Mouse (Mus musculus) liver, postnatal 0 days (tissue): Measurements from ENCODE around the gene Olfr194. TPM values are rescaled to one million over a fixed set of nuclear protein-coding genes. Genes with fewer than 3 reads are reported as not detected.
"Not testable (repeated sequence)": the region's sequence is repeated elsewhere in the genome, so short reads cannot be mapped to it uniquely, and the experiment has no call there.

Experiments
- ATAC-seq: fragments of 200-750 bp; cut with Nextera tagmentation; 2 replicates; pipeline ENCODE4 v1.8.0; 2017; ENCODE audit warnings: mild to moderate bottlenecking, moderate library complexity
- DNase-seq: peaks from one replicate; pipeline ENCODE4 v3.0.0-alpha.2; 2016
- H3K27ac ChIP-seq: fragments of 300-500 bp; sonication (generic); 2 replicates; pipeline ENCODE4 v1.5.1; 2014; ENCODE audit warnings: antibody characterized with exemption, moderate library complexity, mild to moderate bottlenecking, low read depth
- H3K27me3 ChIP-seq: fragments of 300-500 bp; sonication (generic); 2 replicates; pipeline ENCODE4 v1.6.1; 2014; ENCODE audit warnings: low read length, control low read depth, mixed read lengths; ENCODE audit not compliant: insufficient read depth
- H3K36me3 ChIP-seq: fragments of 300-500 bp; sonication (generic); replicated peaks from 2 replicates; pipeline ENCODE4 v1.6.1; 2014; ENCODE audit warnings: mild to moderate bottlenecking, control low read depth, low read length, moderate library complexity, mixed read lengths; ENCODE audit not compliant: insufficient read depth
- H3K4me1 ChIP-seq: fragments of 300-500 bp; sonication (generic); 2 replicates; pipeline ENCODE4 v1.6.1; 2014; ENCODE audit warnings: antibody characterized with exemption, mild to moderate bottlenecking, control low read depth; ENCODE audit not compliant: insufficient read depth
- H3K4me2 ChIP-seq: fragments of 300-500 bp; sonication (generic); 2 replicates; pipeline ENCODE4 v1.6.1; 2014; ENCODE audit warnings: low read depth, mild to moderate bottlenecking, low read length, moderate library complexity, mixed read lengths
- H3K4me3 ChIP-seq: fragments of 300-500 bp; sonication (generic); 2 replicates; pipeline ENCODE4 v1.5.1; 2014; ENCODE audit warnings: low read depth, low read length
- H3K9ac ChIP-seq: fragments of 300-500 bp; sonication (generic); replicated peaks from 2 replicates; pipeline ENCODE4 v1.6.1; 2014; ENCODE audit warnings: mild to moderate bottlenecking, moderate library complexity
- H3K9me3 ChIP-seq: fragments of 300-500 bp; sonication (generic); 2 replicates; pipeline ENCODE4 v1.6.1; 2016; ENCODE audit warnings: mild to moderate bottlenecking, control low read depth, low read length, mixed read lengths
- CTCF ChIP-seq: sonication (generic); IDR thresholded peaks from 2 replicates; pipeline ENCODE4 v1.5.1; 2016; ENCODE audit warnings: antibody characterized with exemption, low read depth
- EP300 ChIP-seq: IDR thresholded peaks from 2 replicates; pipeline ENCODE4 v1.6.1; 2016; ENCODE audit warnings: antibody characterized with exemption, low read depth, mild to moderate bottlenecking
- WGBS: fragments of 180-500 bp; shearing (Covaris S2); extraction: QIAGEN DNeasy Blood & Tissue Kit; methylation state at CpG from one replicate; pipeline ENCODE4 v1.1.7; 2014; ENCODE audit not compliant: insufficient replicate concordance; 5-methylcytosine and 5-hydroxymethylcytosine counted together
- polyA plus RNA-seq: library from polyadenylated mRNA; unstranded; fragments of >200 nt; fragmentation: Nextera tagmentation; extraction: Ambion mirVana; gene quantifications from 2 replicates; pipeline ENCODE4 v1.2.1, GENCODE M21; 2015

Olfr194 gene
- polyA plus RNA-seq, 1 experiment from 2014 or later: not detected

GRCm38 (mm10) chr16:59105312-59105711 lies 15.6 kb downstream of the Olfr194 start:
- ATAC-seq (no peak), DNase-seq (no peak)
- Histone ChIP-seq H3K4me3 (no peak overlapping the region), H3K36me3 (no peaks in the 10 kb centered on the region), H3K4me1 (no peaks in the 10 kb centered on the region), H3K4me2 (no peak overlapping the region), H3K27ac (no peak overlapping the region), H3K27me3 (no peaks in the 10 kb centered on the region), H3K9me3 (no peaks in the 10 kb centered on the region), H3K9ac (no peak overlapping the region)
- TF ChIP-seq EP300: no peak
- TF ChIP-seq CTCF: no peak
- WGBS: 60% methylated on average over 2 of the region's 2 CpGs

GRCm38 (mm10) chr16:59089722-59090121 lies 31.1 kb downstream of the Olfr194 start, which contains the start of gene Olfr191:
Gene Olfr191, minus strand, starts transcription at chr16:59089822.
- H3K36me3 ChIP-seq, H3K9ac ChIP-seq, H3K4me3 ChIP-seq, H3K4me1 ChIP-seq, H3K27me3 ChIP-seq, ATAC-seq, H3K4me2 ChIP-seq, H3K27ac ChIP-seq, H3K9me3 ChIP-seq, DNase-seq: not testable (repeated sequence)
- WGBS: 34% methylated on average over 1 of the region's 1 CpGs

GRCm38 (mm10) chr16:59081113-59081512 lies 39.8 kb downstream of the Olfr194 start:
- H3K4me3 ChIP-seq, H3K4me1 ChIP-seq, ATAC-seq, H3K27ac ChIP-seq, H3K9ac ChIP-seq, H3K4me2 ChIP-seq, H3K27me3 ChIP-seq, H3K9me3 ChIP-seq, H3K36me3 ChIP-seq, DNase-seq: not testable (repeated sequence)
- WGBS: 75% methylated on average over 2 of the region's 2 CpGs

DNA sequence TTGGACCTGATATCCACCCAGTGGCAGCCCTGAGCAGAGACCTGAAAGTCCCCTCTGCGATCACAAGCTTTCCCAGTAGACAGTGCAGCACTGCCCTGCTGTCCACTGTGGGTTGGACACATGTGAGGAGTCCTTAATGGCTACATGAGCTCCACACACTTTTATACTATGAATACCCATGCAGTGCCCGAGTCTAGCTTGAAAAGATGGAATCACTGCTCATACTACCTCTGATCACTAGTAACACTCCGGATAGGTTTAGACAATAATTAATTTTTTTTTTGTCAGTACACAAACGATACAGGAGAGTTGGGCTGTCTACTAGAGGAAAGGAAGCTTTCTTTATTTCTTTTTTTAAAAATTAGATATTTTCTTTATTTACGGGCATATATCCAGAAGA lies 43.0 kb downstream of the Olfr194 start, which contains the start of gene Olfr190:
Gene Olfr190 (minus strand): TSS at position 101 of the 400 bp plus-strand sequence.
- Histone ChIP-seq H3K9ac (no peak within 1 kb of the TSS), H3K4me2 (no peak within 1 kb of the TSS), H3K27ac (no peak within 1 kb of the TSS), H3K9me3 (no peaks in the 10 kb centered on the region), H3K4me3 (no peak within 1 kb of the TSS), H3K36me3 (no peaks in the 10 kb centered on the region), H3K27me3 (no peaks in the 10 kb centered on the region), H3K4me1 (no peaks in the 10 kb centered on the region)
- WGBS: 72% methylated on average over 5 of the region's 5 CpGs
- DNase-seq (no peak), ATAC-seq (no peak)
- TF ChIP-seq CTCF (no peak), EP300 (no peak)

GRCm38 (mm10) chr16:59073520-59073919 lies 47.3 kb downstream of the Olfr194 start:
- ATAC-seq (no peak), DNase-seq (no peak)
- no peak overlapping the region for H3K9ac ChIP-seq
- no peaks in the 10 kb centered on the region for H3K27me3 ChIP-seq
- H3K4me1 ChIP-seq: no peaks in the 10 kb centered on the region
- no peak overlapping the region for H3K27ac ChIP-seq
- TF ChIP-seq CTCF (no peak), EP300 (no peak)
- no peaks in the 10 kb centered on the region for H3K9me3 ChIP-seq
- no peaks in the 10 kb centered on the region for H3K36me3 ChIP-seq
- no peak overlapping the region for H3K4me2 ChIP-seq
- WGBS: 77% methylated on average over 1 of the region's 1 CpGs
- H3K4me3 ChIP-seq: no peak overlapping the region

GRCm38 (mm10) chr16:59071755-59072154 lies 49.1 kb downstream of the Olfr194 start:
- Histone ChIP-seq H3K9ac (no peak overlapping the region), H3K36me3 (no peaks in the 10 kb centered on the region), H3K4me3 (no peak overlapping the region), H3K9me3 (no peaks in the 10 kb centered on the region), H3K27me3 (no peaks in the 10 kb centered on the region), H3K4me1 (no peaks in the 10 kb centered on the region), H3K4me2 (no peak overlapping the region), H3K27ac (no peak overlapping the region)
- DNase-seq: no peak
- TF ChIP-seq CTCF (no peak), EP300 (no peak)
- ATAC-seq: no peak

Other genes starting within 250 kb of the Olfr194 start
- gene Olfr177, start 246.3 kb downstream of the Olfr194 start, polyA plus RNA-seq: not detected in 2 replicates
- not detected in 2 replicates for gene Olfr178, start 229.0 kb downstream of the Olfr194 start, polyA plus RNA-seq
- gene Olfr181, start 192.3 kb downstream of the Olfr194 start, polyA plus RNA-seq: not detected in 2 replicates
- gene Olfr180, start 191.7 kb downstream of the Olfr194 start, polyA plus RNA-seq: not detected in 2 replicates
- gene Olfr183, start 125.7 kb downstream of the Olfr194 start, polyA plus RNA-seq: not detected in 2 replicates
- gene Olfr186, start 90.8 kb downstream of the Olfr194 start, polyA plus RNA-seq: not detected in 2 replicates
- not detected in 2 replicates for gene Olfr187, start 81.3 kb downstream of the Olfr194 start, polyA plus RNA-seq
- gene Olfr190, start 43.1 kb downstream of the Olfr194 start, polyA plus RNA-seq: not detected in 2 replicates
- not detected in 2 replicates for gene Olfr191, start 31.2 kb downstream of the Olfr194 start, polyA plus RNA-seq
- gene Olfr193, start 9.2 kb downstream of the Olfr194 start, polyA plus RNA-seq: not detected in 2 replicates
- not detected in 2 replicates for gene Olfr195, start 26.0 kb upstream of the Olfr194 start, polyA plus RNA-seq
- not detected in 2 replicates for gene Olfr196, start 49.4 kb upstream of the Olfr194 start, polyA plus RNA-seq
- gene Olfr198, start 82.5 kb upstream of the Olfr194 start, polyA plus RNA-seq: not detected in 2 replicates
- not detected in 2 replicates for gene Olfr199, start 98.7 kb upstream of the Olfr194 start, polyA plus RNA-seq
- gene Olfr201, start 151.6 kb upstream of the Olfr194 start, polyA plus RNA-seq: not detected in 2 replicates
- gene Olfr202, start 165.7 kb upstream of the Olfr194 start, polyA plus RNA-seq: not detected in 2 replicates
- gene Olfr203, start 177.8 kb upstream of the Olfr194 start, polyA plus RNA-seq: not detected in 2 replicates
- gene Olfr204, start 197.2 kb upstream of the Olfr194 start, polyA plus RNA-seq: not detected in 2 replicates
- gene Olfr205, start 210.1 kb upstream of the Olfr194 start, polyA plus RNA-seq: not detected in 2 replicates
- not detected in 2 replicates for gene Olfr206, start 228.2 kb upstream of the Olfr194 start, polyA plus RNA-seq
- gene Olfr209, start 242.9 kb upstream of the Olfr194 start, polyA plus RNA-seq: not detected in 2 replicates